Mouse (Mus musculus): ENCODE data around the gene Anks3.
A peak's percentile ranks its signal among the peaks of the same experiment; 100 is the strongest.

Anks3 gene

GRCm38 (mm10) chr16:4963797-4964709 lies at the start of gene Anks3:
Gene Anks3, minus strand, starts transcription at chr16:4964205.
- peak; percentile 97 for DNase-seq (ENCODE audit: low spot score)

DNA sequence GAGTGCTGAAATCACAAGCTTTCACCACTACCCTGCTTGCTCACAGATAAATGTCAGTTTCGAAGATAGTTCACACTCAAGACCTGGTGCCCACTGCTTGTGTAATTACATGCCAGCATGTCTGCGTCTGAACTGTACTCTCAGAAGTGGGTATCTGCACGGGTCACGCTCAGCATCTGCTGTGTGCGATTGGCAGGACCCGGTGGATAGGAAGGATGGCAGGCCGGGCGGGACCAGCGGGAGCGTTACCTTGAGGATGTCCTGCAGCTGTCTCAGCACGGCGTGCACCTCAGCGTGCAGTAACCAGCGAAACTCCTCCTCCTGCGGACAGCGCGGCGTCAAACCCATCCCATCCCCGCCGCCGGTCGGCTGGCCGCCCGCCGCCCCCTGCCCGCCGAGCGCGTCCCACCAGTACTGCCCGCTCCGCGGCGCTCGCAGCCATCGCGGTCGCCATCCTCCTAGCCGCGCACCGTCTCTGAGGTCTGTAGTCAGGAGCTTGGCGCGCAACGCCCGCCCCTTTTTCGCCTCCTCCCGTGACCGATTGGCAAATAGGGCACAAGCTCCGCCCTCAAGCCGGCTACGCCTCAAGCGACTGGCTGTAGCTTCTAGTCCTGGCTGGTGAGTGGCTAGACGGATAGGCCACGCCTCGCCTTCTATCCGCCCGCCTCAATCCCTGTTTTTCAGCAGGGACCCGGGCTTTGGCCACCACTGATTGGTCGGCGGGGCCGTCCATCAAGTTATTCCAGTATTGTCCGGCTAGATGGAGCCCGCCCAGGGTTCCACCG lies 49.2 kb upstream of the Anks3 start, which contains the start of gene Rogdi:
TSS of gene Rogdi (minus strand) at position 500 of the 785 bp plus-strand sequence.
- peak; percentile 96 for DNase-seq (ENCODE audit: low spot score)

GRCm38 (mm10) chr16:5012036-5013005 lies 48.3 kb upstream of the Anks3 start:
- no peak for DNase-seq (ENCODE audit: low spot score)

DNA sequence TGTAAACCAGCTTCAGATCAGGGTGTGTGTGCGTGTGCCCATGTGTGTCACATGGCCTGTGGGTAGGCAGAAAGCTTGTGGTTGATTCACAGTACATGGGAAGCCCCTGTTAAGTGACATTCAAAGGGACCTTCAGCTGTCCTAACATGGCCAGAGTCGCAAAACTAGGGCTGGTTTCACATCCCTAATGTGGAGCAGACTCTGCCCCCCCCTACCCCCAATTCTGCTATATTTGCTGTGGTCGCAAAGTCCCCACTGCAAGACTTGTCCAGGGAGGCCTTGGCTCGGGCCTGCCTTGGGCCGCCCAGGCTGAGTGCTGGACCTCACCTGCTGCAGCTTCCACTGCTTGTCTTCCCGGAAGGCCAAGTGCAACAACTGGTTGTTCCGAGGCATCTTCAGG lies 47.3 kb upstream of the Anks3 start:
- no peak for DNase-seq (ENCODE audit: low spot score)

DNA sequence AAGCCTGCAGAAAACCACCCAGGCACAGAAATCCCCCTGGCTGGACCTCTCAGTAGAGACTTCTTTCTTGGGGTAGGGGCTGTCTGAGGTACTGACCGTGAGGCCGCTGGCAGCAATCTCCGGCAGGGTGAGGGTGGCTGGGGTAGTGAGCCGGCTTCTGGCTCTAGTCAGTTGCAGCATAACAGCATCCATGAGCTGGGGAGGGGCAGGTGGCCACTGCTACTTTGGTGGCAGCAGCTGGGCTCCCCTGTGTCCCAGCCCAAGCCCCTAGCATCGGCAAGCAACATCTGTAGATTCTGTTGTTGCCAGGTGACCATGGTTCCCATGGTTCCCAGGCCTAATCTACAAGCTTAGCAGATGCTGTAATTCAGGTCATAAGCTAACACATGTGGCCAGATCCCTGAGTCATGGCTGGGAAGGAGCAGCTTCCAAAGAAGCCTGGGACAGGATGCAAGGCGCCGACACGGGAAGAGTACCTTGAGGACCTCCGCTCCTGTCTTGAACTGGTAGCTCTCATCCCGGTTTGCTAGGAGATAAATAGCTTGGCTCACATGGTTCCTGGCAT lies 46.4 kb upstream of the Anks3 start:
- DNase-seq (ENCODE audit: low spot score) = no peak

DNA sequence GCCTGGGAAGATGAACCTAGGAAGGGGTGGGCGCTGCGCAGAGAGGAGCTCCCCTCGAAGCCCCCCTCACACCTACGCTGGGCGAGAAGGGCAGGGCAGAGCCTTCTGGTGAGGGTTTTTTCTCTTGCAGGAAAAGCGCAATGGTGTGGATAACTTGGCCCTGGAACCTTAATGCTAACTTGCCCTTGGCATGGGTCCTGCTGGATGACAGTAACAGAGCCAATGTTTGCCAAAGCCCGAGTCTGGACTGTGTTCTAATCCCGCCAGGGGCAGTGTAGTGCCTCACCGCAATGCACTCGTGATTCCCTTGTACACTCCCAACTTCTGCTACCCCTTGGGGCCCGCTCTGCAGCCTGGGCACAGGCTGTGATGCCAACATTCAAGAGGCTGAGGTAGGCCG lies 44.1 kb upstream of the Anks3 start:
- DNase-seq (ENCODE audit: low spot score) = no peak

DNA sequence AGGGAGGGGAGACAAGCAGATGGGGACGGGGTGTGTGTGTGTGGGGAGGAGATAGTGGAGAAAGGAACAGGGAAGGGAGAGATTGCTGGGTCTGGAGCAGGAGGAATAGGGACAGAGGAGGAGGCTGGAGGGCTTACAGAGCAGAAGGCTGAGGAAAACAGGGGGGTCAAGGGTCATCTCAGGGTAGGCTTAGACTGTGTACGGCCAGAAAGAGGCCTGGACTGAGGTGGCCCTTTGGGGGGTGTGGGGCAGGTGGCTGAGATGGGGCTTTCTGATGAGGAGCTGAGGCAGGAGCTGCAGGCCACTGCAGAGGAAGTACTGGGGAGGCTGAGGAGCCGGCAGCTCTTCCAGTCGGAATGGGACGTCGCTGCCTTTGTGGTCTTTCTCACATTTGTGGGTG lies 43.5 kb upstream of the Anks3 start:
- no peak for DNase-seq (ENCODE audit: low spot score)

DNA sequence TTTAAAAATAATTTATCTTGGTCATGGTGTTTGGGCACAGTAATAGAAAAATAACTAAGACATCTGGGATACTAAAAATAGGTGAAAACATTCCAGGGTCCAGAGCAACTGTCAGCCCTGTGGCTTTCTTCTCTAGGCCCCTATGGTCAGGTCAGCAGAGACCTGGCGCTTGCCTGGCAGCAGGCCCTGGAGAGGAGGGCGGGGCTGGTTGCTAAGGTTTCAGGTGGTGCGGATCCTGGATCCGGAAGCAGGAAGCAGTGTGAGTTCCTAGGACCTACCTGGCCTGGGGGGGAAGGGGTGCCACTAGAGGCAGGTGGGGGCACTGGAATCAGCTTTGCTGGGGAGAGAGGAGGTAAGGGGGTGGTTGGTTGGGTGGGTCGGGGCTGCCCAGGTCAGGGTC lies 43.1 kb upstream of the Anks3 start, which contains the start of gene Smim22:
TSS of gene Smim22 (plus strand) at position 222 of the 400 bp plus-strand sequence.
- peak; percentile 53 for DNase-seq (ENCODE audit: low spot score)

- no peak for DNase-seq (ENCODE audit: low spot score)
Measured at GRCm38 (mm10) chr16:5000611-5001010, 36.6 kb upstream of the Anks3 start.

DNA sequence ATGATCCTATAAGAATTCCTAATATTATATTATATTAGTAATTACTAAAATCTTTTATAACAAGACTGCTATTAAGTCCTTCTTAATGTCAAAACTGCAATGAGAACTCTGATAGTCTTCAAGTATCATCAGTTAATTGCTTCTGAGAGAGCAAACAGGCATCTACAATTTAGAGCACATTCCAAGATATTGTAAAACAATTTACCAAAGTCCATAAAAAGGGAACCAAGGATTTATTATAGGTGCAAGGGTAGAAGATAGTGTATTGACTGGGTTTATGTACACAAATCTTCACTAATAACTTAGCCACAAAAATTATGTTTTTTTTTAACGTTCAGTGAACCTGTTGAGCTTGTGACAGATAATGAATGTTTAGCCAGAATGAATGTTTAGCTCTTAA lies 35.0 kb upstream of the Anks3 start:
- DNase-seq (ENCODE audit: low spot score) = no peak

DNA sequence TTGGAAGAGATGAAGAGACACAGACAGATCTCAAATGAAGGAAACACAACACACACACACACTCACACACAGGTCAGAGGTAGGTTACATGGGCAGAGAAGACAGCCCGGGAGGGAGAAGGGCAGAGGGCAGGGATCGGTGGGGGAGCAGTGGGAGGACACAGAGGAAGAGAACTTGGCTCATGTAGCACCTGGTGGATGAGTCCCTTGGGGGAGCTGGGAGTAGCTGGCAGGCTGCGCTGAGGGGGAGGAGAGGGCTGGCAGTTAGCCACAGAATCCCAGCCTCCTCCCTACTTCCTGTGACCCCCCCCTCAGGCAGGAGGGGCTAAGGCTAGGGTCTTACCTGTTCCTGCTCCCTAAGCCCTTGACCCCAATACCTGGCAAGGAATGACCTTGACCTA lies 33.5 kb upstream of the Anks3 start, which contains the start of gene Sept12:
TSS of gene Sept12 (minus strand) at position 300 of the 400 bp plus-strand sequence.
- DNase-seq (ENCODE audit: low spot score) = peak; percentile 28

GRCm38 (mm10) chr16:4993276-4993675 lies 29.3 kb upstream of the Anks3 start:
- no peak for DNase-seq (ENCODE audit: low spot score)

DNA sequence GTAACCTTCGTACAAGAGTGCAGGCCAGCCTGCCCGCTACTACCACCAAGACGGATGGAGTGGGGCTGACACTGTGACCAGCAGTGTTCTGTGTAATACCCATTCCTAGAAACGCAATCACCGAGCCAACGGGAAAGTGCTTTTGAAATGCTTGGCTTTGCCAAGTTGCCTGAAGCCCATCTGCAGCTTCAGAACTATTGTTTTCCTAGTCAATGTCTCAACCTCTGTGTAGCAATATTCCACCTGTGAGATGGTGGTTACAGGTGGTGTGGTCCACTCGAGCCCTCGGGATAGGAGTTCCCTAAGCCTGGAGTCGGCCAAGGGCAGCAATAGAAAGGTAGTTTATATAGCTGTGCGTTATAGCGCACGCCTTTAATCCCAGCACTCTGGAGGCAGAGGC lies 20.7 kb upstream of the Anks3 start:
- DNase-seq (ENCODE audit: low spot score) = no peak

DNA sequence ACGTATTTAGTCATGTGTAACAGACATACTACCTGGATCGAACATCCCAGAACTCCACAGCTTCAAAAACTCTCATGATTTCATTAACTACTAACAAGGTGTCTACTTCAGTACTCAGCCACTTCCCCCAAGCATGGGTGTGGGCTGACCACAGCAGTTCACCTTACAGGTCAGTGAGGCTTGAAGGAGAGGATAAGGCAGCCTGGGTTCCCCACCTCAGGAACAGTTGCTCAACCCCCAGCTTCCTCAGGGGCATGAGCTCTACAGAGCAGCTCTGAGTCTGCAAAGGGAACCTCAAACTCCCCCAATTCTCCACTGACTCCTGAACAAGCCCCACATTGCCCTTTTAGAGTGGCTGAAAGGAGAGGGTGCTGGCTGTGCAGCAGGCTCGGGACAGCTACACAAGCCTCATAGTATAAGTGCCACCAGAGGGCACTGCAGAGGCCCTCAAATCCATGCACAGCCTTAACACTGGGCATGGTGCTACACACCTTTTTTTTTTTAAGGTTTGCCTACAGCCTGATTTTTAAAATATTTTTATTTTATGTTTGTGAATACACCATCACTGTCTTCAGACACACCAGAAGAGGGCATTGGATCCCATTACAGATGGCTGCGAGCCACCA lies 15.9 kb upstream of the Anks3 start:
- DNase-seq (ENCODE audit: low spot score) = no peak

- no peak for DNase-seq (ENCODE audit: low spot score)
Measured at GRCm38 (mm10) chr16:4978275-4979051, 14.5 kb upstream of the Anks3 start.

GRCm38 (mm10) chr16:4976180-4976579 lies 12.2 kb upstream of the Anks3 start:
- DNase-seq (ENCODE audit: low spot score) = no peak

DNA sequence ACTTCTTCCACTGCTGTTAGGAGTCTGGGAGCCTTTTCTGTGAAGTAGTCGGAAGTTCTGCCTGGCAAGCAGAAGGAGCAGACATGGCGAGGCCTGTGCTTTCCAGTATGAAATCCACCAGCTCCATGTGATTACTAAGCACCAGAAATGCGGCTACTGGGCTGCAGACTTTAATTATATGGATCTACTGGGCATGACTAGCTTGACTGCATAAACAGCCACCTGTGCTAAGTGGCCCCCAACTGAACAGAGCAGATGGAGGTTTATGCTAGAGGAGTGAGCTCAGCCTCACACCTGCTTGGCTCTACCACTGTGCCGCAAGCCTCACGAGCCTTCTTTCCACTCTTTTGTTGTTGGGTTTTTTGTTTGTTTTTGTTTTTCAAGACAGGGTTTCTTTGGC lies 10.5 kb upstream of the Anks3 start:
- DNase-seq (ENCODE audit: low spot score) = no peak

GRCm38 (mm10) chr16:4971626-4972025 lies 7.6 kb upstream of the Anks3 start:
- no peak for DNase-seq (ENCODE audit: low spot score)

DNA sequence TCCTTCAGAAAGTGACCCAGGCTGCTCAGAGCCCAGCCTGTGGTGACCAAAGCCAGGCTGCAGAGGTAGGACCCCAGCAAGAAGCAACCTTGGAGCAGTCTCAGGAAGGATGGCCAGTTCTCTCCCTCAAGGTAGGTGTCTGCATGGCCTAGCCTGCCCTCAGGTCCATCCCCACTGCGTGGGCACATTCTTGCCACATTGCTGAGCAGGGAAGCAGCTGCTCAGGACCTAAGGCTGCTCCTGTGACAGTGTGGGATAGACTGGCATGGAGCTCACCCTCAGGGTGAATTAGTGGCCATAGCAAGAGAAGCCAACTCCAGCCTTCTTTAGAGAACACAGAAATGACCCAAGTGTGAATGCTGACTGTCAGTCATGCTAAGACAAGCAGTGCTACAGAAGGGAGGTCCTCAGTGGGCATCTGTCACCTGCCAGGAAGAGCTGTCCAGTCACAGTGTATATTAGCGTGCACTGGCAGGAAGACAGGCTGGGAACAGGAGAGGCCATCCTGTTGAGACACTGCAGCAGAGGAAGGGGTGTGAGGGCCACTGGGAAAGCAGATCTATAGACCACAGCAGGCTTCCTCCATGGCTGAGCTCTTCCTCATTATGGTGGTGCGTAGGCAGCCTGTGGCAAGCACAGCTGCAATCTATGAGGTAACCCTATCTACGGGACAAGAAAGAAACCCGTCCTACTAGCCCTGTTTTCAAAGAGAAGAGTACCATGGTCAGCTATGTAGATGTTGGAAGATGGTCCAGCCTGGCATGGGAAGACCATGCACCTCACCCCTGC lies 5.2 kb upstream of the Anks3 start:
- no peak for DNase-seq (ENCODE audit: low spot score)
